Mouse (Mus musculus): ENCODE data around the gene Zfp839. TPM values are rescaled to one million over a fixed set of nuclear protein-coding genes. Genes with fewer than 3 reads are reported as not detected.

Gene Zfp839
- polyA plus RNA-seq, 1 experiment = 7.4 TPM

GRCm38 (mm10) chr12:110830293-110831024 is 19.6 kb upstream of the Zfp839 start:
- TF ChIP-seq GATA1 (IDR thresholded peaks at IDR 0.05; ENCODE audit: low read length) = no peak

GRCm38 (mm10) chr12:110835182-110835581 is 14.9 kb upstream of the Zfp839 start:
- TF ChIP-seq GATA1 (IDR thresholded peaks at IDR 0.05; ENCODE audit: low read length) = no peak

- TF ChIP-seq GATA1 (IDR thresholded peaks at IDR 0.05; ENCODE audit: low read length) = no peak
Observed at GRCm38 (mm10) chr12:110836729-110837128, 13.3 kb upstream of the Zfp839 start.

GRCm38 (mm10) chr12:110837192-110837841 is 12.7 kb upstream of the Zfp839 start:
- TF ChIP-seq GATA1 (IDR thresholded peaks at IDR 0.05; ENCODE audit: low read length) = no peak

GRCm38 (mm10) chr12:110837850-110838249 is 12.2 kb upstream of the Zfp839 start:
- no peak for TF ChIP-seq GATA1 (IDR thresholded peaks at IDR 0.05; ENCODE audit: low read length)

- no peak for TF ChIP-seq GATA1 (IDR thresholded peaks at IDR 0.05; ENCODE audit: low read length)
Observed at GRCm38 (mm10) chr12:110840348-110841198, 9.5 kb upstream of the Zfp839 start, which contains the start of gene Mok. Gene Mok (minus strand): TSS chr12:110840939.

- TF ChIP-seq GATA1 (IDR thresholded peaks at IDR 0.05; ENCODE audit: low read length) = no peak
Observed at GRCm38 (mm10) chr12:110841731-110842493, 8.1 kb upstream of the Zfp839 start.

GRCm38 (mm10) chr12:110843194-110844048 is 6.6 kb upstream of the Zfp839 start:
- no peak for TF ChIP-seq GATA1 (IDR thresholded peaks at IDR 0.05; ENCODE audit: low read length)

- TF ChIP-seq GATA1 (IDR thresholded peaks at IDR 0.05; ENCODE audit: low read length) = no peak
Observed at GRCm38 (mm10) chr12:110844227-110845130, 5.6 kb upstream of the Zfp839 start.

GRCm38 (mm10) chr12:110845131-110845880 is 4.7 kb upstream of the Zfp839 start:
- no peak for TF ChIP-seq GATA1 (IDR thresholded peaks at IDR 0.05; ENCODE audit: low read length)

- TF ChIP-seq GATA1 (IDR thresholded peaks at IDR 0.05; ENCODE audit: low read length) = no peak
Observed at GRCm38 (mm10) chr12:110846191-110846765, 3.8 kb upstream of the Zfp839 start.

GRCm38 (mm10) chr12:110850929-110851256 is 840 bp downstream of the Zfp839 start:
- TF ChIP-seq GATA1 (IDR thresholded peaks at IDR 0.05; ENCODE audit: low read length) = no peak
